Mouse (Mus musculus) neural tube, embryonic 13.5 days (tissue): ENCODE measurements at regions not wholly inside any gene's neighbourhood (a gene's known extent, or its start where the extent isn't known, plus 50 kb on each side); places are given as distances from the start of the nearest gene placed in this dataset.

ENCODE experiments used
- ATAC-seq: fragments of 200-750 bp; cut with Nextera tagmentation; 2 replicates; pipeline ENCODE4 v1.8.0; 2017; ENCODE audit warnings: low read depth, mild to moderate bottlenecking, moderate TSS enrichment, moderate library complexity
- H3K27ac ChIP-seq: fragments of 300-500 bp; sonication (generic); replicated peaks from 2 replicates; pipeline ENCODE4 v1.5.1; 2015; ENCODE audit warnings: moderate library complexity, mild to moderate bottlenecking, inconsistent platforms
- H3K27me3 ChIP-seq: fragments of 300-500 bp; sonication (generic); 2 replicates; pipeline ENCODE4 v1.6.1; 2015; ENCODE audit warnings: mild to moderate bottlenecking, inconsistent platforms
- H3K36me3 ChIP-seq: fragments of 300-500 bp; sonication (generic); 2 replicates; pipeline ENCODE4 v1.6.1; 2015; ENCODE audit warnings: mild to moderate bottlenecking, inconsistent platforms
- H3K4me1 ChIP-seq: fragments of 300-500 bp; sonication (generic); replicated peaks from 2 replicates; pipeline ENCODE4 v1.6.1; 2015; ENCODE audit warnings: inconsistent platforms
- H3K4me2 ChIP-seq: fragments of 300-500 bp; sonication (generic); 2 replicates; pipeline ENCODE4 v1.6.1; 2015; ENCODE audit warnings: inconsistent platforms, mild to moderate bottlenecking, moderate library complexity
- H3K4me3 ChIP-seq: fragments of 300-500 bp; sonication (generic); 2 replicates; pipeline ENCODE4 v1.5.1; 2015; ENCODE audit warnings: mild to moderate bottlenecking, inconsistent platforms
- H3K9ac ChIP-seq: fragments of 300-500 bp; sonication (generic); 2 replicates; pipeline ENCODE4 v1.6.1; 2015; ENCODE audit warnings: moderate library complexity, mild to moderate bottlenecking, inconsistent platforms
- H3K9me3 ChIP-seq: fragments of 300-500 bp; sonication (generic); 2 replicates; pipeline ENCODE4 v1.6.1; 2016; ENCODE audit warnings: inconsistent platforms
- WGBS: fragments of 180-500 bp; shearing (Covaris S2); methylation state at CpG from one replicate; pipeline ENCODE4 v1.1.7; 2015; 5-methylcytosine and 5-hydroxymethylcytosine counted together

GRCm38 (mm10) chr2:167774806-167775179 lies 85.2 kb upstream of the Tmem189 start:
- Histone ChIP-seq H3K4me2 (no peak overlapping the region), H3K9ac (no peak overlapping the region), H3K27ac (no peak overlapping the region), H3K4me1 (peaks cover 21% of the 10 kb centered on the region), H3K36me3 (no peaks in the 10 kb centered on the region), H3K27me3 (no peaks in the 10 kb centered on the region), H3K9me3 (no peaks in the 10 kb centered on the region), H3K4me3 (no peak overlapping the region)
- 21% methylated on average over 10 of the region's 10 CpGs for WGBS
- no peak for ATAC-seq

GRCm38 (mm10) chr2:167774166-167774805 lies 84.7 kb upstream of the Tmem189 start:
- ATAC-seq, result no peak
- whole genome bisulfite sequencing, result 94% methylated on average over 2 of the region's 2 CpGs
- peaks cover 21% of the 10 kb centered on the region for H3K4me1 ChIP-seq

GRCm38 (mm10) chr2:167772834-167773233 lies 83.2 kb upstream of the Tmem189 start:
- no peak overlapping the region for H3K27ac ChIP-seq
- no peaks in the 10 kb centered on the region for H3K9me3 ChIP-seq
- WGBS, result 94% methylated on average over 5 of the region's 5 CpGs
- H3K9ac ChIP-seq, result no peak overlapping the region
- no peaks in the 10 kb centered on the region for H3K27me3 ChIP-seq
- no peak overlapping the region for H3K4me2 ChIP-seq
- no peak overlapping the region for H3K4me3 ChIP-seq
- ATAC-seq, result no peak
- peaks cover 15% of the 10 kb centered on the region for H3K4me1 ChIP-seq
- no peaks in the 10 kb centered on the region for H3K36me3 ChIP-seq

More at GRCm38 (mm10) chr2:167774166-167774805, 84.7 kb upstream of the Tmem189 start:
- H3K9ac ChIP-seq, result no peak overlapping the region
- no peaks in the 10 kb centered on the region for H3K36me3 ChIP-seq
- H3K9me3 ChIP-seq, result no peaks in the 10 kb centered on the region
- no peak overlapping the region for H3K27ac ChIP-seq
- no peak overlapping the region for H3K4me3 ChIP-seq
- H3K4me2 ChIP-seq, result no peak overlapping the region
- H3K27me3 ChIP-seq, result no peaks in the 10 kb centered on the region

GRCm38 (mm10) chr2:167767962-167768361 lies 78.3 kb upstream of the Tmem189 start:
- Histone ChIP-seq H3K9ac (no peak overlapping the region), H3K4me2 (no peak overlapping the region), H3K27ac (no peak overlapping the region), H3K9me3 (no peaks in the 10 kb centered on the region), H3K4me1 (peaks cover 17% of the 10 kb centered on the region), H3K4me3 (no peak overlapping the region), H3K27me3 (no peaks in the 10 kb centered on the region), H3K36me3 (no peaks in the 10 kb centered on the region)
- ATAC-seq, result 0 out of 2 replicates have a peak, but pooled peaks have one; percentile 9
- 66% methylated on average over 13 of the region's 13 CpGs for WGBS

GRCm38 (mm10) chr2:167767371-167767770 lies 77.7 kb upstream of the Tmem189 start:
- ATAC-seq, result no peak
- no peaks in the 10 kb centered on the region for H3K9me3 ChIP-seq
- H3K4me2 ChIP-seq, result no peak overlapping the region
- 93% methylated on average over 8 of the region's 8 CpGs for WGBS
- no peak overlapping the region for H3K27ac ChIP-seq
- H3K27me3 ChIP-seq, result no peaks in the 10 kb centered on the region
- no peaks in the 10 kb centered on the region for H3K36me3 ChIP-seq
- peaks cover 17% of the 10 kb centered on the region for H3K4me1 ChIP-seq
- H3K4me3 ChIP-seq, result no peak overlapping the region
- H3K9ac ChIP-seq, result no peak overlapping the region

- Histone ChIP-seq H3K27ac (no peak overlapping the region), H3K4me1 (peaks cover 21% of the 10 kb centered on the region), H3K9me3 (no peaks in the 10 kb centered on the region), H3K4me3 (no peak overlapping the region), H3K36me3 (no peaks in the 10 kb centered on the region), H3K27me3 (no peaks in the 10 kb centered on the region), H3K4me2 (no peak overlapping the region), H3K9ac (no peak overlapping the region)
- WGBS, result 93% methylated on average over 6 of the region's 6 CpGs
- ATAC-seq, result no peak
Observed at GRCm38 (mm10) chr2:167765811-167766210, 76.2 kb upstream of the Tmem189 start.

GRCm38 (mm10) chr2:167765072-167765800 lies 75.6 kb upstream of the Tmem189 start:
- Histone ChIP-seq H3K4me3 (no peak overlapping the region), H3K9ac (peak overlapping the region; percentile 50; the same call in 1 of the 2 replicates), H3K4me2 (no peak overlapping the region), H3K36me3 (no peaks in the 10 kb centered on the region), H3K9me3 (no peaks in the 10 kb centered on the region), H3K27me3 (no peaks in the 10 kb centered on the region), H3K27ac (no peak overlapping the region; the same call in 1 of the 2 replicates), H3K4me1 (peaks cover 24% of the 10 kb centered on the region)
- 46% methylated on average over 22 of the region's 22 CpGs for WGBS
- peak; percentile 40; the same call in 1 of the 2 replicates for ATAC-seq

- Histone ChIP-seq H3K9ac (no peak overlapping the region), H3K36me3 (no peaks in the 10 kb centered on the region), H3K27me3 (no peaks in the 10 kb centered on the region), H3K4me3 (no peak overlapping the region), H3K9me3 (no peaks in the 10 kb centered on the region), H3K27ac (no peak overlapping the region), H3K4me1 (peaks cover 24% of the 10 kb centered on the region), H3K4me2 (no peak overlapping the region)
- WGBS, result 92% methylated on average over 7 of the region's 7 CpGs
- ATAC-seq, result no peak
Observed at GRCm38 (mm10) chr2:167763891-167764410, 74.3 kb upstream of the Tmem189 start.

GRCm38 (mm10) chr2:167761404-167761936 lies 71.8 kb upstream of the Tmem189 start:
- no peak for ATAC-seq
- 82% methylated on average over 17 of the region's 17 CpGs for WGBS
- H3K27ac ChIP-seq, result no peak overlapping the region
- H3K4me3 ChIP-seq, result no peak overlapping the region
- H3K4me1 ChIP-seq, result peaks cover 16% of the 10 kb centered on the region
- H3K9ac ChIP-seq, result no peak overlapping the region
- no peak overlapping the region for H3K4me2 ChIP-seq
- H3K36me3 ChIP-seq, result no peaks in the 10 kb centered on the region
- no peaks in the 10 kb centered on the region for H3K9me3 ChIP-seq
- no peaks in the 10 kb centered on the region for H3K27me3 ChIP-seq

- Histone ChIP-seq H3K9ac (0 out of 2 replicates have a peak overlapping the region, but pooled peaks have one; percentile 12), H3K4me2 (no peak overlapping the region), H3K4me3 (no peak overlapping the region), H3K27ac (no peak overlapping the region), H3K4me1 (peaks cover 16% of the 10 kb centered on the region), H3K36me3 (no peaks in the 10 kb centered on the region), H3K27me3 (no peaks in the 10 kb centered on the region), H3K9me3 (no peaks in the 10 kb centered on the region)
- no peak for ATAC-seq
- WGBS, result 78% methylated on average over 13 of the region's 13 CpGs
Observed at GRCm38 (mm10) chr2:167760681-167761403, 71.2 kb upstream of the Tmem189 start.

- Histone ChIP-seq H3K4me3 (no peak overlapping the region), H3K4me1 (peaks cover 10% of the 10 kb centered on the region), H3K36me3 (no peaks in the 10 kb centered on the region), H3K27ac (no peak overlapping the region), H3K27me3 (no peaks in the 10 kb centered on the region), H3K9me3 (no peaks in the 10 kb centered on the region), H3K9ac (no peak overlapping the region), H3K4me2 (no peak overlapping the region)
- ATAC-seq, result no peak
- WGBS, result 91% methylated on average over 9 of the region's 9 CpGs
Observed at GRCm38 (mm10) chr2:167759603-167760390, 70.2 kb upstream of the Tmem189 start.
